Mouse (Mus musculus): ENCODE measurements at regions not wholly inside any gene's neighbourhood (a gene's known extent, or its start where the extent isn't known, plus 50 kb on each side); places are given as distances from the start of the nearest gene placed in this dataset.

DNA sequence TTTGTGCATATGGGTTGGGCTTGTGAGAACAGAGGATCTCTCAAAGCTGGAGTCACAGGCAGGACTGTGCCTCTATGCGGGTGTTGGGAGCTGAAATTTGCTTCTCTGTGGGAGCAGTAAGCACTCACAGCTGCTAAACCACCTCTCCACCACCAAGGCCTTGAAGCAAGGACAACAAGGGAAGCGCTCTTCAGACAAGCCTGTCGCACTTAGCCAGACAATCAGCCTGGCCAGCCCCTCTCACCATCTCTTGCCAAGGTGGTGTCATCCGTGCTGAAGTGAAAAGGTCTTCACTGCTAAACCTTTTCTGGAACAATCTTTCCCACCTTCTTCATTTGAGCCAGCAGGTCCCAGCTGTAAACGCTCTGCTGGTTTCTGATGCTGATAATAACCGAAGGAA, 390.7 kb upstream of the Adgrl2 start:
- H3K27ac ChIP-seq = no peak overlapping the region
- no peak overlapping the region for H3K4me3 ChIP-seq
- H3K4me1 ChIP-seq = peaks cover 22% of the 10 kb centered on the region
- H3K27me3 ChIP-seq (ENCODE audit: poor library complexity, severe bottlenecking) = no peaks in the 10 kb centered on the region
- WGBS = 76% methylated on average over 6 of the region's 6 CpGs
- no peaks in the 10 kb centered on the region for H3K36me3 ChIP-seq (replicated peaks)
- no peak for DNase-seq (ENCODE audit: extremely low spot score, low spot score)
- no peaks in the 10 kb centered on the region for H3K9me3 ChIP-seq

DNA sequence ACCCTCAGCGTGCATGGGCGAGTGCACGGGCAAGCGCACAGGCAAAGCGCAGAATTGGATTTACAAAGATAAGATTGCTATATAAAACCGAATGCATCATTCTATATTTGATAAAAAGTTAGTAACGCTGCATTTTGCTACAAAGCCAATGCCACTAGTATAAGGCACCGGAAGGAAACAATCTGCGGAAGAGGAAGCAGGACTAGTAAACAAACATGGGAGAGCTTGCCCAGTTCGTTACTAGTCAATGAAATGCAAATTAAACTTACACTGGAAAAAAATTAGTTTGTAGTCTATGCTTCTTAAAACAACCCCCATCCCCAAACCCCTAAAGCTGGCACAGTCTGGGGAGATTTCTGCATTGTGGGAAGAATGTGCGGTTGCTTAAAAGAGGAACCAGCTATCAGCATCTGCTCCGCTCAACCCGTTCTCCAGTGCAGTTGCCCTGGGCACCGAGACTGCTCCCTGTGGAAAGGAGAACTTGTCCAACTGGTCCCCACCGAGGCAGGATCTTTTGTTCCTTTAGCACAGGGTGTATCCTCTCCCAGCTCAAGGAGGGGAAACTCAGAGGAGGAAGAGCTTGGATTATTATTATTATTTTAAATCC, 389.6 kb upstream of the Adgrl2 start:
- peaks cover 17% of the 10 kb centered on the region for H3K4me1 ChIP-seq
- WGBS = 78% methylated on average over 15 of the region's 15 CpGs
- no peaks in the 10 kb centered on the region for H3K36me3 ChIP-seq (replicated peaks)
- DNase-seq (ENCODE audit: extremely low spot score, low spot score) = no peak
- no peaks in the 10 kb centered on the region for H3K9me3 ChIP-seq
- H3K27ac ChIP-seq = no peak overlapping the region
- no peak overlapping the region for H3K4me3 ChIP-seq
- no peaks in the 10 kb centered on the region for H3K27me3 ChIP-seq (ENCODE audit: poor library complexity, severe bottlenecking)

DNA sequence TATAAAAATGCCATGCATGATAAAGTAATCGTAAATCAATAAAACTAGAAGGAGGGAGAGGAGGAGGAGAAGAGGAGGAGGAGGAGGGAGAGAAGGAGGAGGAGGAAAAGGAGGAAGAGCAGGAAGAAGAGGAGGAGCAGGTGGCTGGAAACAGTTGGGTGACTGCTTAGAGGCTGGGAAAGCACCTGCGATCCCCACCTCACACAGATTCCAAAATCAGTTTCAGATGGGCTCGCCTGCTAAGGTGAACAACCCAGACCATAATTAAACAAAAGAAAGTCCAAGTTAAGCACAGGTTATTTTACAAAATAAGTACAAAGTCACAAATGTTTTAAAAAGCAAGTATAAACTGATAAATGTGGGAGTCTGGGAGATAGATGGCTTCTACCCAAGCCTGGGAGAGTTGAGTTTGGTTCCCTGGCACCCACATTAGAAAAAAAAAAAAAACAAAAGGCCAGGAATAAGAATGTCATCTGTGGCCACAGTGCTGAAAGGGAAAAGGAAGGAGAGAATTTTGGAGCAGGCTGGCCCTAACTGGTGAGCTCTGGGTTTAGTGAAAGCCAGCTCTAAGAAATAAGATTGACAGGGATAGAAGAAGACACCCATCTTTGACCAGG, 389.0 kb upstream of the Adgrl2 start:
- Histone ChIP-seq H3K4me1 (peaks cover 17% of the 10 kb centered on the region), H3K27ac (no peak overlapping the region), H3K36me3 (replicated peaks) (no peaks in the 10 kb centered on the region), H3K4me3 (no peak overlapping the region), H3K27me3 (ENCODE audit: poor library complexity, severe bottlenecking) (no peaks in the 10 kb centered on the region), H3K9me3 (no peaks in the 10 kb centered on the region)
- no peak for DNase-seq (ENCODE audit: extremely low spot score, low spot score)
- WGBS = 93% methylated on average over 3 of the region's 3 CpGs

DNA sequence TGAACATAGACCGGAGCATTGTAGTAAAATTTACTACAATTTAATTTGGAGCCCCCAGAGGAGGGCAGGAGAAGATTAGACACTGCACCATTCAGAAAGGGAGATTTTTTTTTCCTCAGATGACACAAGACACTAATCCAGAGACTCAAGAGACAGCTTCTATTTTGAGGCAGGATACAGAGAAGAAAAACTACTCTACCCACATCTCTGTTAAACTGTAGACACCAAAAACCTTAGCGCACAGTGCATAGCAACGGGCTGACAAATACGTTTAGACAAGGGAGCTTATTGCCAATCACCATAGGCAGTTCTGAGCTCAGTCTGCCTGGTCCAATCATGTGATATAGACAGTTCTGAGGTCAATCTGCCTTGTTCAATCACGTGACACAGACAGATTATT, 381.1 kb upstream of the Adgrl2 start:
- DNase-seq (ENCODE audit: extremely low spot score, low spot score) = no peak
- H3K4me3 ChIP-seq = no peak overlapping the region
- 92% methylated on average over 5 of the region's 5 CpGs for WGBS
- H3K36me3 ChIP-seq (replicated peaks) = no peaks in the 10 kb centered on the region
- H3K27ac ChIP-seq = no peak overlapping the region
- no peaks in the 10 kb centered on the region for H3K27me3 ChIP-seq (ENCODE audit: poor library complexity, severe bottlenecking)
- H3K9me3 ChIP-seq = no peaks in the 10 kb centered on the region
- H3K4me1 ChIP-seq = no peaks in the 10 kb centered on the region

DNA sequence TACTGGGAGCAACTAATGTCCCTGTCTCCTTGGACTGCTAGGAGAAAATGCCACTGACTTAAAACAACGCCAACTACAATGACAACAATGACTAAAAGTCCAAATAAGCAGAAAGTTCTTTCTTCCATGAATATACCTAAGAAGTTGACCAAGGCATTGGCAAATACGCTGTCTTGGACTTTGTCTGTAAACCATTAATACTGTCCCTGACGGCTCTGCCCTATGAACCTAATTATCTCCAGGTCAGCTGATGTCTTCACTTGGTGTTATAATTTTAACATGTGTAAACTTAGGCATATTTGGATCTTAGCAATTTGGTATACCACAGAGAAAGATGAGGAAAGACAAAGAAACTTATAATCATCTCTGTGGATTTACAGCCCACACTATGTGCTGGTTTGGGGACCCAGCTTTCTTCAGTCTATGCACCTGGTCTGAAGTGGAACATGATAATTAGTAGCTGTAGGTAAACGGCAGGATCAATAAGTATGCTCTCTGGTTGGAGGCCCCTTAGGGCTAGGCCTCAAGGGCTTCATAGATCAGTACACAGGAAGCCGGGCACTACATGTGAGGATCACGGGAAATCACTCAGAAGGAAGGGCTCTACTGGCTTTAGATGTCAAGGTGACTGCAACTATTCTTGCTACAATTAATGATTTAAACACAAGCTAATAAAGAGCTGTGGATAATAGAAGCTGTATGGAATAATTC, 380.3 kb upstream of the Adgrl2 start:
- DNase-seq (ENCODE audit: extremely low spot score, low spot score) = no peak
- no peaks in the 10 kb centered on the region for H3K27me3 ChIP-seq (ENCODE audit: poor library complexity, severe bottlenecking)
- H3K4me1 ChIP-seq = no peaks in the 10 kb centered on the region
- no peaks in the 10 kb centered on the region for H3K36me3 ChIP-seq (replicated peaks)
- 89% methylated on average over 6 of the region's 6 CpGs for WGBS
- no peaks in the 10 kb centered on the region for H3K9me3 ChIP-seq
- no peak overlapping the region for H3K4me3 ChIP-seq
- H3K27ac ChIP-seq = no peak overlapping the region

DNA sequence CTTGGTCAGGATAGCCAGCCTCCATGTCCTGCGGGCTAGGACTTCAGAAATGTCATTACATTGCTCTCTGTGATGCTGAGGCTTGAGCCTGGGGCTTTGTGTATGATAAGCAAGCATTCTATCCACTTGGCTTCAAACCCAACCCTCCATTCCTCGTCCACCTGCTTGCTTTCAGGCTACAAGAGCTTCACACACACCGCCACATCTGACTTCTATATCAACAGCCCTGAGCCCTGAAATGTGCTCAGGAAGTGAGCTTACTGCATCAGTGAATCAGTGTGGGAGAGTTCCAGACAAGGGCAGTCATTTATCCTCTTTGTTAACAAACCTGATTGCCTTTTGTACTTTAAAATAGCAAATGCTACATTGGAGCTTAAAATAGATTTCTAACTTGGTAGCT, 377.5 kb upstream of the Adgrl2 start:
- Histone ChIP-seq H3K4me1 (no peaks in the 10 kb centered on the region), H3K27me3 (ENCODE audit: poor library complexity, severe bottlenecking) (no peaks in the 10 kb centered on the region), H3K36me3 (replicated peaks) (no peaks in the 10 kb centered on the region), H3K9me3 (no peaks in the 10 kb centered on the region), H3K27ac (no peak overlapping the region), H3K4me3 (no peak overlapping the region)
- no peak for DNase-seq (ENCODE audit: extremely low spot score, low spot score)
- WGBS = 89% methylated on average over 3 of the region's 3 CpGs

DNA sequence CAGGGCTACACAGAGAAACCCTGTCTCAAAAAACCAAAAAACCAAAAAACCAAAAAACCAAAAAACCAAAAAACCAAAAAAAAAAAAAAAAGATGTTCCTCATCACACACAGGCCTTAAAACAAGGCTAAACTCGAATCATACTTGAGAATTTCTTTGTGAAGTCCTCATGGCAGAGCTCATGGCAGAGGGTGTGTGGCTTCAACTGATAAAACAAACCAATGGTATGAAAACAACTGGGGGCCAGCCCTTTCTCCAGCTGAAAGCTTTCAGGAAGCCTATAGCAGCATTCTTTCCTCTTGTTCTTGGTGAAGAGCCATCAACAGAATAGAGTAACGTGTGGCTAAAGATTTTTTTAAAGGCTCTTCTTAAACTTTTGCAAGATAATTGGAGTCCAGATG, 369.8 kb upstream of the Adgrl2 start:
- H3K27me3 ChIP-seq (ENCODE audit: poor library complexity, severe bottlenecking) = no peaks in the 10 kb centered on the region; the same call in 1 of the 2 replicates
- no peaks in the 10 kb centered on the region for H3K9me3 ChIP-seq
- no peak for DNase-seq (ENCODE audit: extremely low spot score, low spot score)
- no peak overlapping the region for H3K27ac ChIP-seq
- 79% methylated on average over 2 of the region's 2 CpGs for WGBS
- H3K4me3 ChIP-seq = no peak overlapping the region
- no peaks in the 10 kb centered on the region for H3K36me3 ChIP-seq (replicated peaks)
- peaks cover 29% of the 10 kb centered on the region for H3K4me1 ChIP-seq

DNA sequence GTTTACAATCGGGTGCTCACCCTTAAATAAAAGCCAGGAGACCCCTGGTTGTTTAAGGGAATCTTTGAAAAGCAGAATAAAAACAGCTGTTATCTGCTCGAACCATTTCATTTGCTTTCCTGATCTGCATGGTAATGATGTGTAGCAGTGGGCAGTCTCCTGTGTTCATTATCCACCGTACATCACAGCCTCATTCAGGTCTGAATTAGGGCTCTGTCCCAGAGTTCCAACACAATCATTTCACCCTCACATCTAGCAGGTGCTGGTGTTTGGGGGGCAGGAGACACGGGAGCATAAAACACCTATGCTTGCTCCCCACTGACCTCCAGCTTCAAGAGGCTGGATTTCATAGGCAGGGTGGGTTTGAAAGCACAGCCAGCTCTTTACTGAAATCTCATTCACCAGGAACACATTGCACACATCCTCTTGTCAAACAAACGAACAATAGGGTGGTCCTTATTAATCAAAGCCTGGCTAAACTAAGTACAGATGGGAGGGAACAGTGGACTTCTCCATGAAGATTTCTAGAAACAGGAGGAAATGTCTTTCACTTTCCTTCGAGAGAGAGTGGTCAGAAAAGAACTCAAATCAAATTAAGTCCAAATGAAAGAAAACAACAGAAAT, 368.3 kb upstream of the Adgrl2 start:
- no peaks in the 10 kb centered on the region for H3K36me3 ChIP-seq (replicated peaks)
- peaks cover 34% of the 10 kb centered on the region for H3K4me1 ChIP-seq
- no peak overlapping the region for H3K4me3 ChIP-seq
- H3K27ac ChIP-seq = 0 out of 2 replicates have a peak overlapping the region, but pooled peaks have one; percentile 11
- 39% methylated on average over 6 of the region's 6 CpGs for WGBS
- H3K9me3 ChIP-seq = no peaks in the 10 kb centered on the region
- no peak for DNase-seq (ENCODE audit: extremely low spot score, low spot score)
- no peaks in the 10 kb centered on the region; the same call in 1 of the 2 replicates for H3K27me3 ChIP-seq (ENCODE audit: poor library complexity, severe bottlenecking)

DNA sequence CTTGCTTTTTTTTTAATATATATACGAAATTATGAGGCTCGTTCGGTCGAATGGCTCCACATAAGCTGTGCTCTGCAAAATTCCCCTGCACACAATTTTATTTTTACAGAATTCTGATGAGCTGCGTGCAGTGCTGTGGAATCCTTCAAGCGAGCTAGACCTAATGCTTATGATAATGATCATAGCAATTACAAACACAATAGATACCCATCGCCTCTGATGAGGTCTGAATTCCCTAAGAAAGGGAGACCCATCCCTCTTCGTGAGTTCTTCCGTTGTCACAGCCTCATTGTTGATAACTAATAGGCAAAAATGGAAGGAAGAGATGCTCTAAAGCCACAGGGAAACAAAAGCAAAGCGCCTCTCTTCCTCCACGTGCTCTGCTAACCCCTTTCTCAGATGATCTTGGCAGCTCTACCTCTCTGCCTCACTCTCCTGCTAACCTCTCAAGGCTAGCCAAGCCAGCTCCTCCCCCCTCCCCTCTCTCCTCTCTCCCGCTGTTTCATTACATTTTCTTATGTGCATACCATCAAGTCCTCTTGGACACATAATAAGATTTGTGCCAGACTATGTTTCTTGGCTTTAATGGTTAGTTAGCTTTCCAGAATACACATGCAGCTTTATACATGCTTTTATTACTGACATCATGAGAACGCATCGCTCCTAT, 367.7 kb upstream of the Adgrl2 start:
- Histone ChIP-seq H3K4me3 (no peak overlapping the region), H3K27ac (0 out of 2 replicates have a peak overlapping the region, but pooled peaks have one; percentile 11), H3K4me1 (peaks cover 34% of the 10 kb centered on the region), H3K36me3 (replicated peaks) (no peaks in the 10 kb centered on the region), H3K27me3 (ENCODE audit: poor library complexity, severe bottlenecking) (no peaks in the 10 kb centered on the region; the same call in 1 of the 2 replicates), H3K9me3 (no peaks in the 10 kb centered on the region)
- DNase-seq (ENCODE audit: extremely low spot score, low spot score) = no peak
- WGBS = 49% methylated on average over 14 of the region's 14 CpGs

DNA sequence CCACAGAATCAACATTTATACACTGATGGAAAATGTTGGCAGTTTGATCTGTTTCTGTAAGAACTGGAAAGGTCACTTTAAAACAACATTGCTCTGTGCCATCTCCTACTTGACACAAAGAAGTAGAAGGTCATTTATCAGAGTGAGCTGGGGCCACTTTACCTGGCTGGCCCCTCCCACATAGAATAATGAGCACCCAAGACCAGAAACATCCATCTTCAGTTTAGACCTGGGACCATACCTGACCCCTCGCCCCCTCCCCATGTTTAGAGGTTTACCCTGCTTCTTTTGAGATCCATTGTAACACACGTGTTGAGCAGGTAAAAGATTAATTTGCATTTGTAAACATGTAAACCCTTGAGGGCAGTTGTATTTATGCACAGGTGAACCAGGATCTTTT, 366.8 kb upstream of the Adgrl2 start:
- no peaks in the 10 kb centered on the region for H3K36me3 ChIP-seq (replicated peaks)
- WGBS = 51% methylated on average over 2 of the region's 2 CpGs
- no peak overlapping the region for H3K4me3 ChIP-seq
- H3K27me3 ChIP-seq (ENCODE audit: poor library complexity, severe bottlenecking) = no peaks in the 10 kb centered on the region; the same call in 1 of the 2 replicates
- H3K27ac ChIP-seq = no peak overlapping the region
- peaks cover 34% of the 10 kb centered on the region for H3K4me1 ChIP-seq
- H3K9me3 ChIP-seq = no peaks in the 10 kb centered on the region
- DNase-seq (ENCODE audit: extremely low spot score, low spot score) = no peak

DNA sequence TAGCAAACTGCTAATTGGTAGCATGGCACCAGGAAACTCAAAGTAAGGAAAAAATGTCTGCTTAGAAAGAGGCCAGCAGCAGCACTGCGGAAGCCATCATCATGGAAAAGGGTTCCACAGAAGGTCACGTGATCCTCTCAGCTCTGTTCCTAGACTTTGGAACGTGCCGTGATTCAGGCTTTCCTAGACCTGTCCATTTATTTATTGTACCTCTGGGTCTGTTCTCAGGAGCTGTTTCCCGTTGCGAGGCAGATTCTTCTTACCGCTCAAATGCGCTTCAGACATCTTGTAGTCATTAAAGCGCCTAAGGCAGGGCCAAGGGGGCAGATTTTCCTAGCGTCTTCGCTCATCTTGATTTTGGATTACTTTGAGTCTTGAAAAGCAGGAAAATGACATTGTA, 365.0 kb upstream of the Adgrl2 start:
- H3K36me3 ChIP-seq (replicated peaks) = no peaks in the 10 kb centered on the region
- H3K27ac ChIP-seq = no peak overlapping the region
- H3K4me1 ChIP-seq = peaks cover 34% of the 10 kb centered on the region
- H3K4me3 ChIP-seq = no peak overlapping the region
- no peaks in the 10 kb centered on the region; the same call in 1 of the 2 replicates for H3K27me3 ChIP-seq (ENCODE audit: poor library complexity, severe bottlenecking)
- 90% methylated on average over 11 of the region's 11 CpGs for WGBS
- no peak for DNase-seq (ENCODE audit: extremely low spot score, low spot score)
- no peaks in the 10 kb centered on the region for H3K9me3 ChIP-seq

DNA sequence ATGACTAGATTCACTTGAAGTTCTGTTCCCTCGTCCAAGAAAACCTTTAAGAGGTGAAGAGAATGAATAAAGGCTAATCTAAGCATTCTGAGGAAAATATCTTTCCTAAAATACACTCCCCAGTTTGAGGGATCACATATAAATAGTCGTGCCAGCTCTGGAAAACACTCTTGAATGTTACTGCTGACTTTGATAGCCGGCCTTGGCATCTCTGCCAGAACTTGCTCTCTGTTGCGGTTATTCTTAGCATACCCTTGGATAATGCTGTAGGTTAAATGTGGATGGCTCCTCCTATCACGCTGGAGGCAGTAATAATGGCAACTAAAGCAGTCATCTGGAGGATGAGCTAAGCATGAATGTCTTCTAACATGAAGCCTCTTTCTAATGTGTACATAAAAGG, 363.6 kb upstream of the Adgrl2 start:
- no peak for DNase-seq (ENCODE audit: extremely low spot score, low spot score)
- WGBS = 88% methylated on average over 5 of the region's 5 CpGs
- Histone ChIP-seq H3K27ac (no peak overlapping the region), H3K4me1 (peaks cover 36% of the 10 kb centered on the region), H3K27me3 (ENCODE audit: poor library complexity, severe bottlenecking) (no peaks in the 10 kb centered on the region; the same call in 1 of the 2 replicates), H3K4me3 (no peak overlapping the region), H3K36me3 (replicated peaks) (no peaks in the 10 kb centered on the region), H3K9me3 (no peaks in the 10 kb centered on the region)
